Mouse (Mus musculus): Measurements from ENCODE around the gene Rab29. TPM values are rescaled to one million over a fixed set of nuclear protein-coding genes. Genes with fewer than 3 reads are reported as not detected.

Gene Rab29
- 22.8 and 23.2 TPM in 2 replicates for polyA plus RNA-seq (2015; fragmentation: Nextera tagmentation; extraction: Ambion mirVana)

GRCm38 (mm10) chr1:131867093-131867945 is at the start of gene Rab29:
Gene Rab29, plus strand, starts transcription at chr1:131867224.

DNA sequence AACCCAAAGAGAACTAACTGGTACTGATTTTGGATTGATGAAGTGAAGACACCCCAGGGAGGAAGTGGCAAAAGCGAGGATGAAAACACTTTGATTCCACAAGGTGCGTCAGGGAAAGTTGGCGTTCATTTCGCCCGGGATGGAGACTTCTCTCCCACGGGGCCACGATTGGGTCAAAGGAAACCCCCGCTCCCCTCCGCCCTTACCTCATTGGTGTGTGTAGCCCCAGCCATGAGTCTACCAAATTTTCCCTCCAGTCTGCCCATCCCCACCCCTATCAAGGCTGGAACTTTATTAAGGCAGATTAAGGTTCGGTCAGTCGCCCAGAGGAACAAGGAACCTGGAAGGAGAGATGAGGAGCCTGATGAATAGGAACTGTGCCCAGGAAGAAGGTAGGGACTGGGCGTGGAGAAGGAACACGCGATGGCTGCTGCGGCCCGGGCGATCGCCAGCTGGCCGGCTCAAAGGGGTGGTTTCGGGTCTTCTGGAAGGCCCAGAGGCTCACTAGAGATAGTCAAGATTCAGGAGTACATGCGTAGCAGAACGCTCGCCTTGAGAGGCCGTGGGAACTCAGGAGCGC is 39.7 kb upstream of the Rab29 start, which contains the start of gene Slc41a1:
Gene Slc41a1, plus strand, starts transcription at position 287 of the 580 bp plus-strand sequence.

GRCm38 (mm10) chr1:131910001-131910648 is 43.1 kb downstream of the Rab29 start, which contains the start of gene Nucks1:
Gene Nucks1, plus strand, starts transcription at chr1:131910534.

Other genes starting within 250 kb of the Rab29 start
- 18.7 and 19.0 TPM in 2 replicates for gene Ctse, start 228.9 kb upstream of the Rab29 start, polyA plus RNA-seq (2015; fragmentation: Nextera tagmentation; extraction: Ambion mirVana)
- 20.4 and 21.8 TPM in 2 replicates for gene Rab7b, start 178.5 kb upstream of the Rab29 start, polyA plus RNA-seq (2015; fragmentation: Nextera tagmentation; extraction: Ambion mirVana)
- gene Slc26a9, start 123.2 kb upstream of the Rab29 start, polyA plus RNA-seq (2015; fragmentation: Nextera tagmentation; extraction: Ambion mirVana), result not detected in 2 replicates
- 1.8 TPM in 2 replicates for gene Pm20d1, start 69.8 kb upstream of the Rab29 start, polyA plus RNA-seq (2015; fragmentation: Nextera tagmentation; extraction: Ambion mirVana)
- gene Slc41a1, start 39.7 kb upstream of the Rab29 start, polyA plus RNA-seq (2015; fragmentation: Nextera tagmentation; extraction: Ambion mirVana), result 9.5 and 11.0 TPM in 2 replicates
- 23.2 and 33.0 TPM in 2 replicates for gene Nucks1, start 43.3 kb downstream of the Rab29 start, polyA plus RNA-seq (2015; fragmentation: Nextera tagmentation; extraction: Ambion mirVana)
- 1.3 and 1.6 TPM in 2 replicates for gene Slc45a3, start 95.7 kb downstream of the Rab29 start, polyA plus RNA-seq (2015; fragmentation: Nextera tagmentation; extraction: Ambion mirVana)
- 14.4 and 16.5 TPM in 2 replicates for gene Elk4, start 140.4 kb downstream of the Rab29 start, polyA plus RNA-seq (2015; fragmentation: Nextera tagmentation; extraction: Ambion mirVana)
- 44.0 and 47.6 TPM in 2 replicates for gene Mfsd4a, start 200.8 kb downstream of the Rab29 start, polyA plus RNA-seq (2015; fragmentation: Nextera tagmentation; extraction: Ambion mirVana)